Mouse (Mus musculus) T-cell, adult 2 months (primary cell): ENCODE measurements around the gene Tgfb1.

ENCODE experiments used
- DNase-seq: peaks from one replicate; pipeline ENCODE4 v3.0.0; 2022; ENCODE audit warnings: low spot score

The Tgfb1 gene

DNA sequence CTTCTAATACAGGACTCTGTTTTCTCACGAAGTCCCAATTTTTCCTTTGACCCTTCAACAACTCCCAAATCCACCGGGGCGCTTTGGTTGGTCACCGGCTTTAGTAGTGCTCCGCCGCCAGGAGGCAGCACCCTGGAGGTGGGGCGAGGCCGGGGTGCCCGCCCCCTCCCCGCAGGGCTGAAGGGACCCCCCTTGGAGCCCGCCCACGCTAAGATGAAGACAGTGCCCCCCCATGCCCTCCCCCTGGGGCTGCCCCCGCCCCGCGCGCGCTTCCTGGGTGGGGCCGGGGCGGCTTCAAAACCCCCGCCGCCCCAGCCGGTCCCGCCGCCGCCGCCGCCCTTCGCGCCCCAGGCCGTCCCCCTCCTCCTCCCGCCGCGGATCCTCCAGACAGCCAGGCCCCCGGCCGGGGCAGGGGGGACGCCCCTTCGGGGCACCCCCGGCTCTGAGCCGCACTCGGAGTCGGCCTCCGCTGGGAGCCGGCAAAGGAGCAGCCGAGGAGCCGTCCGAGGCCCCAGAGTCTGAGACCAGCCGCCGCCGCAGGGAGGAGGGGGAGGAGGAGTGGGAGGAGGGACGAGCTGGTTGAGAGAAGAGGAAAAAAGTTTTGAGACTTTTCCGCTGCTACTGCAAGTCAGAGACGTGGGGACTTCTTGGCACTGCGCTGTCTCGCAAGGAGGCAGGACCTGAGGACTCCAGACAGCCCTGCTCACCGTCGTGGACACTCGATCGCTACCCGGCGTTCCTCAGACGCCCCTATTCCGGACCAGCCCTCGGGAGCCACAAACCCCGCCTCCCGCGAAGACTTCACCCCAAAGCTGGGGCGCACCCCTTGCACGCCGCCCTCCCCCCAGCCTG, at the start of gene Tgfb1:
TSS of gene Tgfb1 (plus strand) at position 323 of the 852 bp plus-strand sequence.
- peak; percentile 85 for DNase-seq

DNA sequence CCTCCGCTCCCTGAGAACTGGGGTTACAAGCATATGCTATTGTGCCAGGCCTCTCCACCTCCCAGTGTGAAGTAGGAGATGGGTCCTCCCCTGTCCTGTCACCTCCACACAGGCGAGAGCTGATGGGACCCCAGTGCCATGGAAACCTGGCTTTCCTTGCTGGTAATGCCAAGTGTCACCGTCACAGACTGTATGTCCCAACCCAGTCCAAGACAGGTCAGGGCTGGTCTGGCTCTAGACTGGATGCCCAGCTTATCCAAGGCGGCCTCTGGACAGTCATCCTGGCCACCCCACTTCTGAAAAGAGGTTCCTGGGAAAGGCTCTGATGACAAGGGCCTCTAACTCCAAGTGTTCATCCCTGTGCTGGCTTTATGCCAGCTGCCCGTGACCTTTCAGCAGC, 49.7 kb upstream of the Tgfb1 start:
- no peak for DNase-seq

DNA sequence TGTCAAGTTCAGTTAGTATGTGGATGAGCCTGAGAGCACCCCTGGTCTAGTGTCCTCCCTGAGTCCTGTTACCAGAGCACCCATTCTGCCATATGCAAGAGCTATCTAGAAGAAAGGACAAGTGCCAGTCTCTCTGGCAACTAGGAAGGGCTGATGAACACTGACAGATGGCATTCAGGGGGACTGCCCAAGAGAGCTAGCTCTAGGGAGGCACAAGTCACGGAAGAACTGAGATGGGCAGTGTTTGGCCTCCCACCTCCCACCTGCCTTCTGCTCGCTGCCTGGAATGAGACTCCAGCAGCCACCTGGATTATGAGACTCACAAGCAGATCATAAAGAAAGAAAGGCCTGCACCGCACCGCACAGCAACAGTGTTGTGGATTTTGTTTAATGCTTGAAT, 47.0 kb upstream of the Tgfb1 start:
- no peak for DNase-seq

DNA sequence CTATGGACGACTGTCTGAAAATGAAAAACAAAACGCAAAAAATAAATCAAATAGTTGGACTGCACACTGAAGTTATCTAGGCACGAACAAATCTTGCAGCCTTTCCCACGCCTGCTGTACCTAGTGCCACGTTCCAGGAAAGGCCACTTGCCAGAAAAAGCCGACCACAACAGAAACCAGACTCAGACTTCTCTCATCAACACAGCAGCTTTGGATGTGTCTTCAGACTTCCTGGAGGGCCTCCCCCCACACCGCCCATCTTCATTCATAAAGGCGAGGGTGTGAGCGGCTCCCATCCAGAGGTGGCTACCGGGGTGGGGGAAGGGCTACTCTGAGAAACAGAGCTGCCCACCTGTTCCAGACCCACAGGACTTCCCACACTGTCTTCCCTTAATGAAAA, 42.7 kb upstream of the Tgfb1 start:
- peak; percentile 44 for DNase-seq

- no peak for DNase-seq
Observed at GRCm38 (mm10) chr7:25644631-25645030, 42.2 kb upstream of the Tgfb1 start.

DNA sequence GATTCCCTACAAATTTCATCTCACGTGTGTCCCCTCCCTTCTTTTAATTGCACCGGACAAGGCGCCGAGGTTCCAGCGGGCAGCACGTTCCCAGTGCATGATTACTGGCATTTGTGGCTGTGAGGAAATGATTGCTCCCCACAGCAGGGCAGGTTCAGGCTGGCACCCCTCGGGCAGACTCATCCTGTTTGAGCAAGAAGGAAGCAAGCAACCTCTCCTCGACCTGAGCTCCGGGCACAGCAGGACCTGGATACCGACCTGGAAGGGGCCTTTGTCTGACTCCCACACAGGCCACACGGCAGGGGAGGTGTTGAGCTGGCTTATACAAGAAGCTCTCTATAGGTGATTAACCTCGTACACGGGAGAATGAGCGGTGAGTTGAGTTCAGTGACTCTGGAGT, 41.7 kb upstream of the Tgfb1 start:
- no peak for DNase-seq

DNA sequence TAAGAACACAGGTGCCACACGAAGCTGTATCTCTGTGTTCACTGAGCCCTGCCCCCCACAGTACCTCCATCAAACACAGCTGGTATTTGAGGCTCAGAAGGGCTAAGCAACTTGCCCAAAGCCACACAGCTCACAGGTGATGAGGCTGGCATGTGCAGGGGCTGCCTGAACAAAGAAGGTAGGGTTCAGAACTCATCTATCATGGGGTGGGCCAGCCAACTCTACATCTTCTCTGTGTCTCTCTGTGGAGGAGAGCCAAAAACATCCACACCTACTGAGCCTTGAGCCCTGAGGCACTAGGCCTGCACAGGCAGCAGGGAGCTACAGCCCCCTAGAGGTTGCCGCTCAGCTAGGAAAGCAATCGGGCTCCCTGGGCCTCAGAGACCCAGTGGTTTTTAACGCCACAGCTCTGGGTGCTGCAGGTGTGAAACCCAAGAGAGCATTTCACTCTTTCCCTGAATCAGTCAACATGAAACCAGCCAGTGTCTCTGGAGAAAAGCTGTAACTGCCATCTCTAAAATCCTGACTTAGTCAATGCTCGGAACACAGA, 39.2 kb upstream of the Tgfb1 start:
- DNase-seq = peak; percentile 32

- no peak for DNase-seq
Observed at GRCm38 (mm10) chr7:25649839-25650238, 37.0 kb upstream of the Tgfb1 start.

DNA sequence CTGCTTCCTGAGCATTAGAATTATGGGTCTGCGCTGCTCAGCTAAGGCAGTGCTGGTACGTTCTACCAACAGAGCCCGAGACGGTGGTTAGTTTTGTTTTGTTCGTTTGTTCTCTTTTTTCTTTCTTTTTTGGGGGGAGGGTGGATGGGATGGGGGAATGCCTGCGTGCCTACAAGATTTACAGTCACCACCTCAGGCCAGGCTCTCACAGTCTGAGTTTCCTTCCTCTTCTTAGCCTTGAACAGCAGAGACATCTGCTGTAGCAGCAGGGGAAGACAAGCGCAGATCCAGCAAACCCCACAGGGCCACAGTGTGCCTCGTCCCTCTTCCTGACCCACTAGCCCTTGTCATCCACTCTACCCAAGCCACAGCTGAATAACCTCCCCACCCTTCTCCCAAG, 35.5 kb upstream of the Tgfb1 start:
- DNase-seq = peak; percentile 35

- no peak for DNase-seq
Observed at GRCm38 (mm10) chr7:25652244-25652759, 34.5 kb upstream of the Tgfb1 start.

DNA sequence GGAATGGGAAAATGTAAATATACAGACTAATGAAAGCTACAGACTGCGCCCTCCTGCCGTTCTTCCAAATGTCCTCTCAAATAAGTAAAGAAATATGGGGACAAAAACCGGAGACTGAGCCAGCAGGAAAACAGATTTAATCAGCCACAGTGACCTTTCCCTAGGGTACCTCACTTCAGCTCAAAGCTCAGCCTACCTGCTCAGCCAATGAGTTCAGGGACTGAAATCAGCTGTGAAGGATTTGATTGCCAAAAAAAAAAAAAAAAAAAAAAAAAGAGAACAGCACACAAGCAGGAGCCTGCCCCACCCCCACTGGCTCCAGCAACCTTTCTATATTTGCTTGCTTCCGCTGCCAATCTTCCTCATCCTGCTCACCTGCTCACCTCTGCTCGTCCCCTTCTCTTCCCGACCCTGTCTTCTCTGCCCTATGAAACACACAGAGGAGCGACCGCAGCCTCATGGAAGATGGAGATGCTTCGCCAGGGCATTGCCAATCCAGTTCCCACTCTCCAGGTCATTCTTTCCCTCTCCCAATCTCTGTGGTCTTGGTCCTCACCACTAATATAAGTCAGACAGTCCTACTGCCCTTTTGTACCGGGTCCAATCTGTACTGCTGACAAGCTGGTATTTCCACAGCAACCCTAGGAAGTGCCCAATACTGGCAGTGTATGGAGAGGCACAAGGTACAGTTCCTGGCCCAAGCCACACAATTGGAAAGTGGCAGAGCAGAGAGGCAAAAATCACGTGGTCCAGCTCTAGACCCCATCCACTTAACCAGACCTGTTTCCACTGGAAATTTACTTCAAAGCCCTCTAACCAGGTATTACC, 31.0 kb upstream of the Tgfb1 start:
- no peak for DNase-seq

- DNase-seq = no peak
Observed at GRCm38 (mm10) chr7:25657785-25658184, 29.0 kb upstream of the Tgfb1 start.

GRCm38 (mm10) chr7:25658657-25659472, 27.9 kb upstream of the Tgfb1 start, which contains the start of the genes Bckdha and Exosc5:
TSS of gene Bckdha (minus strand) at chr7:25658981.
TSS of gene Exosc5 (plus strand) at chr7:25659164.
- DNase-seq = peak; percentile 99

DNA sequence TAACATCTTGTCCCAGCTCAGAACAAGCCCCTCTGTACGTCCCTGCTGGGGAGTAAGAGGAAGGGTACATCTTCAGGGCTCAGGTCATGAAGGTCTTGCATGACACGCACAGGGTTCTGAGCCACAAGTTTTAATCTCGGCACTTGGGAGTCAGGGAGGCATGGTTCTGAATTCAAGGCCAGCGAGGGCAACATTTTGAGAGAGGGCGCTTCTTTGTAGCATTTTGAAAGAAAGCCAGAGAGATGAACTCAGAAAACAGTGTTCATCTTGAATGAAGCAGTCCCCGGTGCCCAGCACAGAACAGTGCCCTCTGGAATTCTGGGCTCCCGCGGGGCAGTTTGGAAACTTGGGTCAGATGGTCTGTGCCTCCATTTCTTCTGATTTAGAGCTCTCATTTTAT, 20.4 kb upstream of the Tgfb1 start:
- DNase-seq = no peak

- no peak for DNase-seq
Observed at GRCm38 (mm10) chr7:25669158-25669557, 17.6 kb upstream of the Tgfb1 start.

GRCm38 (mm10) chr7:25669631-25670030, 17.2 kb upstream of the Tgfb1 start:
- no peak for DNase-seq

GRCm38 (mm10) chr7:25670096-25670495, 16.7 kb upstream of the Tgfb1 start:
- no peak for DNase-seq

GRCm38 (mm10) chr7:25671686-25672085, 15.1 kb upstream of the Tgfb1 start:
- DNase-seq = no peak

GRCm38 (mm10) chr7:25672442-25672841, 14.4 kb upstream of the Tgfb1 start:
- DNase-seq = no peak

DNA sequence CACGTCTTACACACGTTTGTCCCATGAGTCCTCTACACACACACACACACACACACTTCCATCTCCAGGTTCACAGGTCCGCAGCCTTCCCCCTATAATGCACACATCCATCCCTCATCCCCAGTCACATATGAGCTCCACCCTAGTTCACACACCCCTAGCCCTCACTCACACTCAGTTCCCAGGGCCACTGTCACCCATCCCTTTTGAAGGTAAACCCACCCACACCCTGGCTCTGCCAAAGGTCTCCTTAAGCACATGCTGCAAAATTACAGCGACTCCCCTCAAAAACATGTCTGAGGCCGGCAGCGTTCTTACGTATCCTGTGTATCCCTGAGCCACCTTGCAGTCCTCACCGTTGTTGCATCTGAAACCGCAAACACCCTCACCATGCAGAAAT, 12.5 kb upstream of the Tgfb1 start:
- DNase-seq = no peak

DNA sequence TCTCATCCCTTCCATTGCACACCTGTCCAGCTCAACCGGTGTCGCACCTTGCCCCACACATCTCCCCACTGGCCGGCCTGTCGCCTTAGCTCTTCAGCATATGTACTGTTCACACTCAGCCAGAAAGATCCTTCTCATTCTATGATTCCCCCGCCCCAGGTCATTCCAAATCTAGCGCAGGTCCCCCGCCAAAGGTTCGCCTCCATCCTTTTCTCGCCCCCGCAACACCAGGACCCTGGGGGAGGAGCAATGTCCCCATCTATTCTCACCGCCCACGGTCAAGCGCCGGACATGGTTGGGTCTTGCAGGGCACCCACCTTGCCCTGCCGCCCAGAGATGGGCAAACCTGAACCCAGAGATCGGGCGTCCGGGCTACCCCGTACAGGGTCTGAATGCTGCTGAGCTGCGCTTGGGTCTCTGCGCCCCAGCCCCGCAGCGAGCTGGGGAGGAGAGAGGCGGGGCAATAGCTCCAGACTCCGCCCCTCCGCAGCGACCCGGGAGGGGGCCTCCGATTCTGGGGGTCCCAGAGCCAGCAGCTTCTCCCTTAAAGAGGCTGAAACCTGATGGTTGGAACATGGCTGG, 12.0 kb upstream of the Tgfb1 start, which contains the start of gene Tmem91:
TSS of gene Tmem91 (minus strand) at position 448 of the 582 bp plus-strand sequence.
- DNase-seq = no peak
